Mouse (Mus musculus): ENCODE measurements around the gene Sh3d19.

GRCm38 (mm10) chr3:86076511-86077283 lies 105.8 kb downstream of the Sh3d19 start:
- TF ChIP-seq CTCF (IDR thresholded peaks at IDR 0.05; ENCODE audit: low read depth) (no peak), EP300 (optimal IDR thresholded peaks at IDR 0.05) (no peak)
